14 mouse cellular contexts compared by ENCODE assay signal in genomic region chr8:91613603-91614002, GRCm38 (mm10).
A peak's percentile ranks its signal among the peaks of the same experiment; 100 is the strongest.
DNase-seq lines count a peak whose midpoint lies in the region; ATAC-seq lines count a peak whose summit lies in the region.
"Had no signal": no experiment of that assay in that cellular context is flagged by ENCODE, and none has a peak within 500 bp of the region (broad histone marks: within the 10 kb centered on the region; RNA-seq: fewer than 3 reads in every experiment).

No protein-coding gene starts in this region.

- no peak for DNase-seq in kidney, postnatal 36 days
- DNase-seq in thymus, postnatal 0 days (ENCODE audit: low spot score), result peak; percentile 20
- DNase-seq in thymus, postnatal 4 days, result no peak
- DNase-seq in limb, embryonic 10.5 days (ENCODE audit: low spot score), result peak; percentile 73
- peak; percentile 32 for DNase-seq in yolk sac, embryonic 10.5 days (ENCODE audit: low spot score)
- DNase-seq in cerebellum, postnatal 36 days, result no peak
- DNase-seq in urinary bladder, postnatal 25 days (ENCODE audit: low spot score), result no peak
- DNase-seq: cerebellum, adult 8-10 months; heart, adult 11 months; left cerebral cortex, postnatal 4 days; lung, postnatal 10 days had no signal

- no peak overlapping the region for H3K27ac ChIP-seq in kidney, embryonic 16.5 days (ENCODE audit: low read length)
- H3K27ac ChIP-seq in limb, embryonic 10.5 days, result no peak overlapping the region
- H3K27ac ChIP-seq: stomach, postnatal 0 days had no signal

- no peak overlapping the region for H3K9ac ChIP-seq in kidney, embryonic 16.5 days (replicated peaks; ENCODE audit: low read length)

- H3K4me3 ChIP-seq in kidney, embryonic 16.5 days (ENCODE audit: low read length), result no peak overlapping the region
- no peak overlapping the region for H3K4me3 ChIP-seq in limb, embryonic 10.5 days

- ATAC-seq in kidney, embryonic 16.5 days (ENCODE audit: low FRiP score, low TSS enrichment), result peak; percentile 86
- ATAC-seq: activated CD4-positive, CD25-positive, alpha-beta regulatory T cell, adult 4 months had no signal

- WGBS in kidney, embryonic 16.5 days, result 16% methylated on average over 9 of the region's 9 CpGs
- 4% methylated on average over 9 of the region's 9 CpGs for WGBS in limb, embryonic 10.5 days

- no peaks in the 10 kb centered on the region for H3K9me3 ChIP-seq in kidney, embryonic 16.5 days (ENCODE audit: low read length)
- no peaks in the 10 kb centered on the region for H3K9me3 ChIP-seq in limb, embryonic 10.5 days (replicated peaks)

- H3K27me3 ChIP-seq in kidney, embryonic 16.5 days (ENCODE audit: insufficient read depth, low read length), result peaks cover 4% of the 10 kb centered on the region
- H3K27me3 ChIP-seq in limb, embryonic 10.5 days (ENCODE audit: low read depth, poor library complexity, severe bottlenecking), result peaks cover 87% of the 10 kb centered on the region

- peaks cover 31% of the 10 kb centered on the region for H3K4me1 ChIP-seq in kidney, embryonic 16.5 days (ENCODE audit: insufficient read depth, low read length)
- peaks cover 81% of the 10 kb centered on the region for H3K4me1 ChIP-seq in limb, embryonic 10.5 days

- no peaks in the 10 kb centered on the region for H3K36me3 ChIP-seq in kidney, embryonic 16.5 days (ENCODE audit: insufficient read depth, low read length)
- no peaks in the 10 kb centered on the region for H3K36me3 ChIP-seq in limb, embryonic 10.5 days

- no peak overlapping the region for H3K4me2 ChIP-seq in kidney, embryonic 16.5 days (replicated peaks; ENCODE audit: low read depth, low read length)

Comparison
In these comparisons a context has a peak if more than half of its experiments do, and no peak if none do; other contexts are left out.
1. DNase-seq: peak in thymus, postnatal 0 days (single experiment), limb, embryonic 10.5 days (single experiment) and yolk sac, embryonic 10.5 days (single experiment); none in kidney, postnatal 36 days (0 of 2), thymus, postnatal 4 days (single experiment), cerebellum, postnatal 36 days (0 of 2) and urinary bladder, postnatal 25 days (single experiment).